Mouse (Mus musculus) lung, postnatal 14 days (tissue): ENCODE data around the gene Soga3.

Experiments
- DNase-seq: peaks from one replicate; pipeline ENCODE4 v3.0.0; 2021

Soga3 gene

GRCm38 (mm10) chr10:29143566-29144335 is at the start of gene Soga3:
Soga3 (plus strand) TSS chr10:29143839.
- no peak for DNase-seq

GRCm38 (mm10) chr10:29106962-29107361 is 36.7 kb upstream of the Soga3 start:
- DNase-seq: no peak

GRCm38 (mm10) chr10:29142556-29143105 is 1.0 kb upstream of the Soga3 start:
- no peak for DNase-seq

GRCm38 (mm10) chr10:29144612-29145405 is 1.2 kb downstream of the Soga3 start:
- DNase-seq: no peak

GRCm38 (mm10) chr10:29146198-29146857 is 2.7 kb downstream of the Soga3 start:
- DNase-seq: no peak

GRCm38 (mm10) chr10:29146858-29147640 is 3.4 kb downstream of the Soga3 start:
- peak; percentile 74 for DNase-seq

- DNase-seq: no peak
Measured at GRCm38 (mm10) chr10:29147641-29147990, 4.0 kb downstream of the Soga3 start.

GRCm38 (mm10) chr10:29148076-29148475 is 4.4 kb downstream of the Soga3 start:
- no peak for DNase-seq

- no peak for DNase-seq
Measured at GRCm38 (mm10) chr10:29155304-29155703, 11.7 kb downstream of the Soga3 start.

- no peak for DNase-seq
Measured at GRCm38 (mm10) chr10:29161664-29162063, 18.0 kb downstream of the Soga3 start.

GRCm38 (mm10) chr10:29173778-29174177 is 30.1 kb downstream of the Soga3 start:
- DNase-seq: no peak

GRCm38 (mm10) chr10:29175656-29176055 is 32.0 kb downstream of the Soga3 start:
- DNase-seq: no peak

GRCm38 (mm10) chr10:29176881-29177280 is 33.2 kb downstream of the Soga3 start:
- DNase-seq: no peak

GRCm38 (mm10) chr10:29178003-29178402 is 34.4 kb downstream of the Soga3 start:
- DNase-seq: no peak

- no peak for DNase-seq
Measured at GRCm38 (mm10) chr10:29180210-29180609, 36.6 kb downstream of the Soga3 start.

GRCm38 (mm10) chr10:29181046-29181445 is 37.4 kb downstream of the Soga3 start:
- no peak for DNase-seq

GRCm38 (mm10) chr10:29193769-29194168 is 50.1 kb downstream of the Soga3 start:
- DNase-seq: no peak

- DNase-seq: no peak
Measured at GRCm38 (mm10) chr10:29196811-29197210, 53.2 kb downstream of the Soga3 start.

GRCm38 (mm10) chr10:29198642-29199041 is 55.0 kb downstream of the Soga3 start, which contains the start of gene Gm49353:
Gm49353 (plus strand) TSS chr10:29198954.
- DNase-seq: no peak

GRCm38 (mm10) chr10:29199835-29200234 is 56.2 kb downstream of the Soga3 start:
- no peak for DNase-seq

GRCm38 (mm10) chr10:29200609-29201008 is 57.0 kb downstream of the Soga3 start:
- DNase-seq: no peak

GRCm38 (mm10) chr10:29206730-29207129 is 63.1 kb downstream of the Soga3 start:
- peak; percentile 18 for DNase-seq
